Mouse (Mus musculus): Measurements from ENCODE around the gene Trip11. TPM values are rescaled to one million over a fixed set of nuclear protein-coding genes. Genes with fewer than 3 reads are reported as not detected.

Trip11 gene
- total RNA-seq, 2 experiments from 2014 or later: 26.1 to 28.6 TPM

DNA sequence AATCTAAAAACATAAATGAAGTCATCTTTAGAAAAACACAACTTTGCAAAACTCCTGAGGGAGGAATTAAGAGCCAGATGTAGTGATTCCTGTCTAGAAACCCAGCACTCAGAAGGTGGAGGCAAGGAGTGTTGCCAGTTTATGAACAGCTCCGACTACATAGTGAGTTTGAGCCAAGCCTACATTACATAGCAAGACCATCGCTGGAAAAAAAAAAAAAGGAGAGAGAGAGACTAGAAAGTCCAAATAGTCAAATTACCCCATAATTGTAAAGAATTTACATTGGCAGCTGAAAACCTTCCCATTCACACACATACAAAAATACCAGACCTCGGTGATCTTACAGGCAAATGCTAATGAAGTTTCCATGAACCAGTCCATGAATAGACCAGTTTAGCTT, 123.8 kb downstream of the Trip11 start:
- no peak for DNase-seq (ENCODE audit: extremely low spot score in 1 of 2, low spot score in 1 of 2)

Other genes starting within 250 kb of the Trip11 start
- under 1 TPM in 1 of 2 experiments, not detected in 1; 0.25 TPM for gene Tc2n, start 194.7 kb downstream of the Trip11 start, total RNA-seq (2021)
- gene Fbln5, start 94.2 kb downstream of the Trip11 start, total RNA-seq (2021): 1 to 10 TPM; 5.4 to 5.5 TPM
- 10 to 100 TPM; 19.3 to 20.4 TPM for gene Atxn3, start 45.0 kb upstream of the Trip11 start, total RNA-seq (2021)
- gene Cpsf2, start 62.7 kb upstream of the Trip11 start, total RNA-seq (2021): 10 to 100 TPM; 28.4 to 30.0 TPM
- 10 to 100 TPM; 39.5 to 44.1 TPM for gene Slc24a4, start 215.5 kb upstream of the Trip11 start, total RNA-seq (2021)

Data from layer of hippocampus, postnatal 25 days (tissue).